Mouse (Mus musculus) stomach, embryonic 16.5 days (tissue): ENCODE measurements around the gene Cab39l. TPM values are rescaled to one million over a fixed set of nuclear protein-coding genes. Genes with fewer than 3 reads are reported as not detected.
A peak's percentile ranks its signal among the peaks of the same experiment; 100 is the strongest.

Source experiments
- ATAC-seq: fragments of 200-750 bp; cut with Nextera tagmentation; 2 replicates; pipeline ENCODE4 v1.8.0; 2017; ENCODE audit warnings: moderate number of reproducible peaks, moderate TSS enrichment; ENCODE audit not compliant: insufficient read depth, low FRiP score
- H3K27ac ChIP-seq: fragments of 300-500 bp; sonication (generic); 2 replicates; pipeline ENCODE4 v1.5.1; 2014; ENCODE audit warnings: low read length
- H3K27me3 ChIP-seq: fragments of 300-500 bp; sonication (generic); 2 replicates; pipeline ENCODE4 v1.6.1; 2014; ENCODE audit warnings: low read length, control low read depth, mixed read lengths; ENCODE audit not compliant: control insufficient read depth, insufficient read depth
- H3K36me3 ChIP-seq: fragments of 300-500 bp; sonication (generic); 2 replicates; pipeline ENCODE4 v1.6.1; 2014; ENCODE audit warnings: low read length; ENCODE audit not compliant: control insufficient read depth, insufficient read depth
- H3K4me1 ChIP-seq: fragments of 300-500 bp; sonication (generic); 2 replicates; pipeline ENCODE4 v1.6.1; 2014; ENCODE audit warnings: low read length, control low read depth, mixed read lengths; ENCODE audit not compliant: control insufficient read depth, insufficient read depth
- H3K4me2 ChIP-seq: fragments of 300-500 bp; sonication (generic); 2 replicates; pipeline ENCODE4 v1.6.1; 2014; ENCODE audit warnings: low read depth, low read length, mixed read lengths
- H3K4me3 ChIP-seq: fragments of 300-500 bp; sonication (generic); replicated peaks from 2 replicates; pipeline ENCODE4 v1.5.1; 2014; ENCODE audit warnings: mild to moderate bottlenecking, low read length
- H3K9ac ChIP-seq: fragments of 300-500 bp; sonication (generic); 2 replicates; pipeline ENCODE4 v1.6.1; 2014; ENCODE audit warnings: low read length
- H3K9me3 ChIP-seq: fragments of 300-500 bp; sonication (generic); replicated peaks from 2 replicates; pipeline ENCODE4 v1.6.1; 2016; ENCODE audit warnings: low read length, control low read depth; ENCODE audit not compliant: control insufficient read depth
- WGBS: fragments of 180-500 bp; shearing (Covaris S2); extraction: QIAGEN DNeasy Blood & Tissue Kit; methylation state at CpG from one replicate; pipeline ENCODE4 v1.1.7; 2014; 5-methylcytosine and 5-hydroxymethylcytosine counted together
- polyA plus RNA-seq: library from polyadenylated mRNA; unstranded; fragments of >200 nt; fragmentation: Nextera tagmentation; extraction: Ambion mirVana; gene quantifications from 2 replicates; pipeline ENCODE4 v1.2.1, GENCODE M21; 2015

Cab39l gene
- polyA plus RNA-seq, 1 experiment from 2014 or later = 43.5 TPM

- H3K9me3 ChIP-seq = no peaks in the 10 kb centered on the region
- no peak for ATAC-seq
- no peaks in the 10 kb centered on the region for H3K27me3 ChIP-seq
- no peaks in the 10 kb centered on the region for H3K36me3 ChIP-seq
- no peak overlapping the region for H3K4me2 ChIP-seq
- H3K27ac ChIP-seq = no peak overlapping the region
- no peak overlapping the region for H3K4me3 ChIP-seq
- peaks cover 8% of the 10 kb centered on the region; the same call in 1 of the 2 replicates for H3K4me1 ChIP-seq
- H3K9ac ChIP-seq = no peak overlapping the region
Observed at GRCm38 (mm10) chr14:59533908-59534307, 93.1 kb downstream of the Cab39l start.

- H3K27ac ChIP-seq = peak overlapping the region; percentile 50; the same call in 1 of the 2 replicates
- H3K36me3 ChIP-seq = no peaks in the 10 kb centered on the region
- 70% methylated on average over 4 of the region's 4 CpGs for WGBS
- ATAC-seq = peak; percentile 53; the same call in 1 of the 2 replicates
- no peaks in the 10 kb centered on the region for H3K27me3 ChIP-seq
- H3K9ac ChIP-seq = no peak overlapping the region
- no peaks in the 10 kb centered on the region for H3K9me3 ChIP-seq
- peaks cover 8% of the 10 kb centered on the region; the same call in 1 of the 2 replicates for H3K4me1 ChIP-seq
- no peak overlapping the region for H3K4me3 ChIP-seq
- H3K4me2 ChIP-seq = no peak overlapping the region
Observed at GRCm38 (mm10) chr14:59537829-59538432, 97.2 kb downstream of the Cab39l start.

GRCm38 (mm10) chr14:59540230-59540629, 99.5 kb downstream of the Cab39l start:
- no peak overlapping the region for H3K4me2 ChIP-seq
- H3K27me3 ChIP-seq = no peaks in the 10 kb centered on the region
- H3K27ac ChIP-seq = no peak overlapping the region
- 83% methylated on average over 2 of the region's 2 CpGs for WGBS
- H3K4me3 ChIP-seq = no peak overlapping the region
- no peaks in the 10 kb centered on the region for H3K36me3 ChIP-seq
- peaks cover 8% of the 10 kb centered on the region; the same call in 1 of the 2 replicates for H3K4me1 ChIP-seq
- ATAC-seq = no peak
- H3K9ac ChIP-seq = no peak overlapping the region
- H3K9me3 ChIP-seq = no peaks in the 10 kb centered on the region

GRCm38 (mm10) chr14:59540761-59541160, 100.0 kb downstream of the Cab39l start:
- Histone ChIP-seq H3K9ac (no peak overlapping the region), H3K36me3 (no peaks in the 10 kb centered on the region), H3K4me3 (no peak overlapping the region), H3K4me1 (peaks cover 7% of the 10 kb centered on the region; the same call in 1 of the 2 replicates), H3K9me3 (no peaks in the 10 kb centered on the region), H3K4me2 (no peak overlapping the region), H3K27ac (no peak overlapping the region), H3K27me3 (no peaks in the 10 kb centered on the region)
- no peak for ATAC-seq
- 79% methylated on average over 6 of the region's 6 CpGs for WGBS

- Histone ChIP-seq H3K9me3 (no peaks in the 10 kb centered on the region), H3K4me2 (no peak overlapping the region), H3K36me3 (no peaks in the 10 kb centered on the region), H3K27ac (no peak overlapping the region), H3K4me1 (peaks cover 4% of the 10 kb centered on the region; the same call in 1 of the 2 replicates), H3K4me3 (no peak overlapping the region), H3K27me3 (no peaks in the 10 kb centered on the region), H3K9ac (no peak overlapping the region)
- WGBS = 69% methylated on average over 3 of the region's 3 CpGs
- ATAC-seq = no peak
Observed at GRCm38 (mm10) chr14:59543158-59543826, 102.5 kb downstream of the Cab39l start.

GRCm38 (mm10) chr14:59543956-59544355, 103.2 kb downstream of the Cab39l start:
- 62% methylated on average over 5 of the region's 5 CpGs for WGBS
- no peak overlapping the region for H3K9ac ChIP-seq
- H3K4me1 ChIP-seq = peaks cover 10% of the 10 kb centered on the region
- H3K36me3 ChIP-seq = no peaks in the 10 kb centered on the region
- H3K9me3 ChIP-seq = no peaks in the 10 kb centered on the region
- H3K27me3 ChIP-seq = no peaks in the 10 kb centered on the region
- H3K4me2 ChIP-seq = no peak overlapping the region
- peak overlapping the region; percentile 49; the same call in 1 of the 2 replicates for H3K27ac ChIP-seq
- no peak for ATAC-seq
- no peak overlapping the region for H3K4me3 ChIP-seq

GRCm38 (mm10) chr14:59546162-59546880, 105.5 kb downstream of the Cab39l start:
- H3K27ac ChIP-seq = no peak overlapping the region
- no peaks in the 10 kb centered on the region for H3K9me3 ChIP-seq
- H3K9ac ChIP-seq = no peak overlapping the region
- 80% methylated on average over 7 of the region's 7 CpGs for WGBS
- no peak for ATAC-seq
- no peak overlapping the region for H3K4me2 ChIP-seq
- no peak overlapping the region for H3K4me3 ChIP-seq
- H3K27me3 ChIP-seq = no peaks in the 10 kb centered on the region
- peaks cover 20% of the 10 kb centered on the region for H3K4me1 ChIP-seq
- no peaks in the 10 kb centered on the region for H3K36me3 ChIP-seq

GRCm38 (mm10) chr14:59547530-59547929, 106.8 kb downstream of the Cab39l start:
- Histone ChIP-seq H3K9me3 (no peaks in the 10 kb centered on the region), H3K4me3 (no peak overlapping the region), H3K27ac (no peak overlapping the region), H3K27me3 (no peaks in the 10 kb centered on the region), H3K9ac (no peak overlapping the region), H3K36me3 (no peaks in the 10 kb centered on the region), H3K4me1 (peaks cover 20% of the 10 kb centered on the region), H3K4me2 (no peak overlapping the region)
- no peak for ATAC-seq
- 41% methylated on average over 5 of the region's 5 CpGs for WGBS

GRCm38 (mm10) chr14:59548532-59548931, 107.8 kb downstream of the Cab39l start:
- H3K27ac ChIP-seq = peak overlapping the region; percentile 36; the same call in 1 of the 2 replicates
- no peak overlapping the region for H3K4me3 ChIP-seq
- WGBS = 34% methylated on average over 2 of the region's 2 CpGs
- H3K4me1 ChIP-seq = peaks cover 20% of the 10 kb centered on the region
- H3K27me3 ChIP-seq = no peaks in the 10 kb centered on the region
- H3K9me3 ChIP-seq = no peaks in the 10 kb centered on the region
- H3K9ac ChIP-seq = no peak overlapping the region
- H3K4me2 ChIP-seq = no peak overlapping the region
- ATAC-seq = no peak
- no peaks in the 10 kb centered on the region for H3K36me3 ChIP-seq
